ENCODE assay signal across 7 mouse cellular contexts in genomic region chr12:70131042-70131675, GRCm38 (mm10). TPM values are rescaled to one million over a fixed set of nuclear protein-coding genes. Genes with fewer than 3 reads are reported as not detected.
A peak's percentile ranks its signal among the peaks of the same experiment; 100 is the strongest.
DNase-seq lines count a peak whose midpoint lies in the region; ATAC-seq and TF ChIP-seq lines count a peak whose summit lies in the region.

No protein-coding gene starts in this region.

- H3K4me2 ChIP-seq in embryonic facial prominence, embryonic 15.5 days (replicated peaks), result peak overlapping the region; percentile 40

- no peaks in the 10 kb centered on the region for H3K9me3 ChIP-seq in embryonic facial prominence, embryonic 15.5 days (replicated peaks)

- no peaks in the 10 kb centered on the region for H3K4me1 ChIP-seq in cerebellum, adult 2 months (ENCODE audit: control insufficient read depth, insufficient read depth, low read length)
- H3K4me1 ChIP-seq in embryonic facial prominence, embryonic 15.5 days, result no peaks in the 10 kb centered on the region

- no peak for ATAC-seq in embryonic facial prominence, embryonic 15.5 days (ENCODE audit: insufficient number of reproducible peaks, low FRiP score, low TSS enrichment, low read depth)

- peak in 1 of 2 experiments; percentile 40 for DNase-seq in layer of hippocampus, adult 2 months (ENCODE audit: low spot score in 2 of 2)
- DNase-seq in layer of hippocampus, postnatal 36 days, result no peak
- DNase-seq in cerebellum, adult 2 months, result peak; percentile 43 to 53
- peak; percentile 37 to 44 for DNase-seq in left cerebral cortex, adult 2 months (ENCODE audit: extremely low spot score in 1 of 2, low spot score in 2 of 2)
- peak; percentile 26 for DNase-seq in splenic B cell, adult 2 months (ENCODE audit: low read depth, low spot score)
- no peak for DNase-seq in urinary bladder, adult 2 months (ENCODE audit: low spot score)

- no peak for TF ChIP-seq POLR2A in cerebellum, adult 2 months (IDR thresholded peaks at IDR 0.05; ENCODE audit: borderline replicate concordance, insufficient read depth, low read length)

- peak overlapping the region; percentile 82 for H3K27ac ChIP-seq in layer of hippocampus, adult 2 months
- H3K27ac ChIP-seq in cerebellum, adult 2 months (ENCODE audit: insufficient read depth, low read length), result no peak overlapping the region
- no peak overlapping the region for H3K27ac ChIP-seq in embryonic facial prominence, embryonic 15.5 days (replicated peaks)
- peak overlapping the region; percentile 80 for H3K27ac ChIP-seq in left cerebral cortex, adult 2 months

- H3K4me3 ChIP-seq in layer of hippocampus, adult 2 months, result peak overlapping the region; percentile 52
- H3K4me3 ChIP-seq in cerebellum, adult 2 months (replicated peaks; ENCODE audit: insufficient read depth, low read depth, low read length), result peak overlapping the region; percentile 75
- peak overlapping the region; percentile 29 for H3K4me3 ChIP-seq in embryonic facial prominence, embryonic 15.5 days (replicated peaks)
- H3K4me3 ChIP-seq in left cerebral cortex, adult 2 months, result peak overlapping the region; percentile 43

- H3K27me3 ChIP-seq in cerebellum, adult 2 months (ENCODE audit: control insufficient read depth, insufficient read depth, low read length), result no peaks in the 10 kb centered on the region
- no peaks in the 10 kb centered on the region for H3K27me3 ChIP-seq in embryonic facial prominence, embryonic 15.5 days
- no peaks in the 10 kb centered on the region for H3K27me3 ChIP-seq in splenic B cell, adult 2 months (ENCODE audit: control insufficient read depth, insufficient read depth, low read length, poor library complexity, severe bottlenecking)

- 25% methylated on average over 20 of the region's 20 CpGs for WGBS in cerebellum, adult 2 months
- WGBS in embryonic facial prominence, embryonic 15.5 days, result 30% methylated on average over 20 of the region's 20 CpGs

- no peak overlapping the region for H3K9ac ChIP-seq in embryonic facial prominence, embryonic 15.5 days

- intact Hi-C loops in left cerebral cortex, adult 2 months (cut with DNase I), result no loop called here

- no peak for TF ChIP-seq CTCF in layer of hippocampus, adult 2 months (conservative IDR thresholded peaks at IDR 0.05)
- no peak for TF ChIP-seq CTCF in cerebellum, adult 2 months (IDR thresholded peaks at IDR 0.05; ENCODE audit: borderline replicate concordance, insufficient read depth, low read depth, low read length)
- no peak for TF ChIP-seq CTCF in left cerebral cortex, adult 2 months (IDR thresholded peaks at IDR 0.05)

- H3K36me3 ChIP-seq in embryonic facial prominence, embryonic 15.5 days, result no peaks in the 10 kb centered on the region
- no peaks in the 10 kb centered on the region for H3K36me3 ChIP-seq in splenic B cell, adult 2 months (ENCODE audit: control insufficient read depth, insufficient read depth, low read length, poor library complexity, severe bottlenecking)

RNA-seq across cellular contexts. Expression of gene Nin, which starts 17.6 kb away (rescaled TPM):
- total RNA-seq in layer of hippocampus, adult 2 months (2021), result 10 to 100 TPM; 61.9 to 79.5 TPM
- total RNA-seq in layer of hippocampus, postnatal 36 days (2021), result 10 to 100 TPM; 69.8 to 72.7 TPM
- polyA plus RNA-seq in cerebellum, adult 2 months (2012; rRNA removed), result 7.2 and 7.4 TPM in 2 replicates
- polyA plus RNA-seq in embryonic facial prominence, embryonic 15.5 days (2015; fragmentation: Nextera tagmentation; extraction: Ambion mirVana), result 13.9 and 14.8 TPM in 2 replicates
- total RNA-seq in left cerebral cortex, adult 2 months (2021), result 10 to 100 TPM; 67.4 to 82.6 TPM
- 9.5 and 12.5 TPM in 2 replicates for polyA plus RNA-seq in urinary bladder, adult 2 months (2012; rRNA removed)

RNA-seq across cellular contexts. Expression of gene Abhd12b, which starts 22.8 kb away (rescaled TPM):
- not detected for total RNA-seq in layer of hippocampus, adult 2 months (2021)
- total RNA-seq in layer of hippocampus, postnatal 36 days (2021), result under 1 TPM in 1 of 2 experiments, not detected in 1; 0.20 TPM
- not detected in 2 replicates for polyA plus RNA-seq in cerebellum, adult 2 months (2012; rRNA removed)
- 1.00 and 1.1 TPM in 2 replicates for polyA plus RNA-seq in embryonic facial prominence, embryonic 15.5 days (2015; fragmentation: Nextera tagmentation; extraction: Ambion mirVana)
- under 1 TPM; 0.14 to 0.37 TPM for total RNA-seq in left cerebral cortex, adult 2 months (2021)
- 0.01 and 0.03 TPM in 2 replicates for polyA plus RNA-seq in urinary bladder, adult 2 months (2012; rRNA removed)

Comparison
In these comparisons a context has a peak if more than half of its experiments do, and no peak if none do; other contexts are left out.
1. DNase-seq: peak in cerebellum, adult 2 months (2 of 2), left cerebral cortex, adult 2 months (2 of 2) and splenic B cell, adult 2 months (single experiment); none in layer of hippocampus, postnatal 36 days (0 of 2) and urinary bladder, adult 2 months (single experiment).
2. H3K27ac ChIP-seq: peak in layer of hippocampus, adult 2 months (single experiment) and left cerebral cortex, adult 2 months (single experiment); none in cerebellum, adult 2 months (single experiment) and embryonic facial prominence, embryonic 15.5 days (single experiment).
3. Peak in every context shown above with its lines, with median percentiles within 50 percentile points of each other: H3K4me3 ChIP-seq.